Mouse (Mus musculus) CH12.LX (cell line): ENCODE measurements around the gene Psmg3. TPM values are rescaled to one million over a fixed set of nuclear protein-coding genes. Genes with fewer than 3 reads are reported as not detected.

Experiments
- DNase-seq: peaks from one replicate; pipeline ENCODE4 v3.0.0-alpha.2; 2013; ENCODE audit errors: extremely low read depth
- H3K27ac ChIP-seq: 2 replicates; pipeline ENCODE4 v1.5.1; 2012; ENCODE audit warnings: low read depth, mild to moderate bottlenecking, control low read depth, moderate library complexity; ENCODE audit not compliant: insufficient read depth
- H3K27me3 ChIP-seq: replicated peaks from 2 replicates; pipeline ENCODE3; 2012; ENCODE audit warnings: inconsistent platforms
- H3K36me3 ChIP-seq, 2 experiments: replicated peaks in 1 of 2; 2 replicates each; pipeline versions ENCODE3 to v1.6.1; 2012; ENCODE audit warnings: inconsistent platforms in 1 of 2, low read length in 1 of 2, mild to moderate bottlenecking in 1 of 2, mixed read lengths in 1 of 2, moderate library complexity in 1 of 2; ENCODE audit not compliant: control insufficient read depth in 1 of 2, insufficient read depth in 1 of 2
- H3K4me1 ChIP-seq, 2 experiments: 2 replicates each; pipeline ENCODE4 v1.6.1; 2012; ENCODE audit warnings: inconsistent platforms in 1 of 2, moderate library complexity in 1 of 2; ENCODE audit not compliant: insufficient read depth in 2 of 2, control insufficient read depth in 1 of 2
- H3K4me2 ChIP-seq: 2 replicates; pipeline ENCODE4 v1.6.1; 2012; ENCODE audit warnings: low read depth, mild to moderate bottlenecking, control low read depth; ENCODE audit not compliant: poor library complexity, insufficient read depth, severe bottlenecking
- H3K4me3 ChIP-seq, 3 experiments: fragments of 150-350 bp in 1 of 3; sonication (generic) in 1 of 3; replicated peaks in 1 of 3; 2 replicates each; pipeline versions ENCODE3 to v1.5.1; 2011 to 2012; ENCODE audit warnings: low read depth in 2 of 3, low read length in 2 of 3, mild to moderate bottlenecking in 2 of 3, moderate library complexity in 2 of 3, control low read depth in 1 of 3, improper control_type of control experiment in 1 of 3, inconsistent platforms in 1 of 3, mixed read lengths in 1 of 3; ENCODE audit not compliant: poor library complexity in 1 of 3
- H3K79me2 ChIP-seq: replicated peaks from 2 replicates; pipeline ENCODE4 v1.6.1; 2012; ENCODE audit warnings: mild to moderate bottlenecking, moderate library complexity; ENCODE audit not compliant: control insufficient read depth, poor library complexity, insufficient read depth, severe bottlenecking; ENCODE audit errors: extremely low read depth
- H3K9ac ChIP-seq: 2 replicates; pipeline ENCODE4 v1.6.1; 2012; ENCODE audit warnings: low read depth, mild to moderate bottlenecking, control low read depth, moderate library complexity; ENCODE audit not compliant: insufficient read depth
- H3K9me3 ChIP-seq: replicated peaks from 2 replicates; pipeline ENCODE3; 2012; ENCODE audit warnings: low read length, inconsistent platforms, mixed read lengths
- BHLHE40 ChIP-seq: IDR thresholded peaks from 2 replicates; pipeline ENCODE4 v1.6.1; 2011; ENCODE audit warnings: mild to moderate bottlenecking, low read depth, low read length, improper control_type of control experiment
- CTCF ChIP-seq, 2 experiments: IDR thresholded peaks in 1 of 2; conservative IDR thresholded peaks in 1 of 2; 2 replicates each; pipeline ENCODE4 v1.5.1; 2011 to 2012; ENCODE audit warnings: low read depth in 2 of 2, low read length in 2 of 2, improper control_type of control experiment in 1 of 2, inconsistent platforms in 1 of 2, mild to moderate bottlenecking in 1 of 2, moderate library complexity in 1 of 2
- ELF1 ChIP-seq: IDR thresholded peaks from 2 replicates; pipeline ENCODE4 v1.6.1; 2014; ENCODE audit warnings: low read depth, mild to moderate bottlenecking, inconsistent platforms, low read length, improper control_type of control experiment
- GABPA ChIP-seq: IDR thresholded peaks from 2 replicates; pipeline ENCODE4 v1.6.1; 2012; ENCODE audit warnings: low read depth, low read length, improper control_type of control experiment, inconsistent platforms; ENCODE audit not compliant: insufficient replicate concordance
- IRF4 ChIP-seq: IDR thresholded peaks from 2 replicates; pipeline ENCODE4 v1.6.1; 2014; ENCODE audit warnings: low read depth, mild to moderate bottlenecking, inconsistent platforms, low read length, improper control_type of control experiment
- JUN ChIP-seq: IDR thresholded peaks from 2 replicates; pipeline ENCODE4 v1.6.1; 2011; ENCODE audit warnings: low read depth, mild to moderate bottlenecking, low read length, improper control_type of control experiment, moderate library complexity; ENCODE audit not compliant: insufficient read depth
- MAX ChIP-seq: IDR thresholded peaks from 2 replicates; pipeline ENCODE4 v1.6.1; 2011; ENCODE audit warnings: low read length, improper control_type of control experiment
- MAZ ChIP-seq: IDR thresholded peaks from 2 replicates; pipeline ENCODE4 v1.6.1; 2012; ENCODE audit warnings: low read depth, mild to moderate bottlenecking, inconsistent platforms, low read length, improper control_type of control experiment, moderate library complexity
- NRF1 ChIP-seq: IDR thresholded peaks from 2 replicates; pipeline ENCODE4 v1.6.1; 2014; ENCODE audit warnings: low read depth, mild to moderate bottlenecking, inconsistent platforms, low read length, improper control_type of control experiment, moderate library complexity
- POLR2A ChIP-seq: IDR thresholded peaks from 2 replicates; pipeline ENCODE4 v1.6.1; 2011; ENCODE audit warnings: low read depth, mild to moderate bottlenecking, improper control_type of control experiment, low read length
- POLR2AphosphoS2 ChIP-seq: IDR thresholded peaks from 2 replicates; pipeline ENCODE4 v1.6.1; 2011; ENCODE audit warnings: low read depth, low read length, improper control_type of control experiment
- RAD21 ChIP-seq: IDR thresholded peaks from 2 replicates; pipeline ENCODE4 v1.6.1; 2011; ENCODE audit warnings: low read depth, mild to moderate bottlenecking, low read length, improper control_type of control experiment, moderate library complexity
- RCOR1 ChIP-seq: conservative IDR thresholded peaks from 2 replicates; pipeline ENCODE4 v1.6.1; 2012; ENCODE audit warnings: low read depth, mild to moderate bottlenecking, inconsistent platforms, low read length, improper control_type of control experiment
- TCF12 ChIP-seq: IDR thresholded peaks from 2 replicates; pipeline ENCODE4 v1.6.1; 2014; ENCODE audit warnings: low read depth, mild to moderate bottlenecking, inconsistent platforms, low read length, improper control_type of control experiment
- USF2 ChIP-seq: conservative IDR thresholded peaks from 2 replicates; pipeline ENCODE4 v1.6.1; 2011; ENCODE audit warnings: low read depth, low read length, improper control_type of control experiment
- ZKSCAN1 ChIP-seq: IDR thresholded peaks from 2 replicates; pipeline ENCODE4 v1.6.1; 2012; ENCODE audit warnings: low read depth, inconsistent platforms, low read length, improper control_type of control experiment, borderline replicate concordance
- dilution Hi-C: fragments of 300-500 bp; cut with MboI; formaldehyde crosslinking; loops from 2 replicates; pipeline ENCODE4 v1.14.3; 2020; ENCODE audit warnings: low sequenced_read_pairs; ENCODE audit not compliant: extremely low pct_unique_long_range_greater_than_20kb, extremely low pct_ligation_motif_present
- in situ Hi-C: fragments of 300-500 bp; cut with MboI; formaldehyde crosslinking; loops from 3 replicates; pipeline ENCODE4 v1.14.3; 2019; ENCODE audit warnings: low sequenced_read_pairs, low pct_ligation_motif_present, low pct_unique_long_range_greater_than_20kb, mixed read lengths
- polyA plus RNA-seq: library from polyadenylated mRNA; unstranded; fragments of >175 nt; gene quantifications from 2 replicates; pipeline ENCODE4 v1.2.1, GENCODE M21; 2012; ENCODE audit warnings: low read depth; ENCODE audit not compliant: insufficient read length
- total RNA-seq, 2 experiments: library from RNA; depleted of rRNA; stranded (reverse); fragments of 300-350 nt in 1 of 2; fragments of >200 nt in 1 of 2; gene quantifications; 2 replicates each; pipeline ENCODE4 v1.2.3; 2012 to 2014

Psmg3 gene
- total and polyA plus RNA-seq, 3 experiments: 43.5 to 101 (median 57.3) TPM

GRCm38 (mm10) chr5:139803601-139804102 is 23.0 kb downstream of the Psmg3 start:
- no peak overlapping the region for H3K4me3 ChIP-seq
- no peaks in the 10 kb centered on the region for H3K27me3 ChIP-seq
- in situ Hi-C loops: no loop called here
- H3K4me1 ChIP-seq: no peaks in the 10 kb centered on the region
- no peaks in the 10 kb centered on the region for H3K9me3 ChIP-seq
- peaks cover 29 to 41% of the 10 kb centered on the region in 2 experiments for H3K36me3 ChIP-seq
- dilution Hi-C loops: no loop called here
- DNase-seq: no peak
- H3K9ac ChIP-seq: no peak overlapping the region
- TF ChIP-seq BHLHE40 (0 out of 2 replicates have a peak, but pooled peaks have one; percentile 19), NRF1 (no peak), TCF12 (no peak), JUN (no peak), RAD21 (no peak), USF2 (no peak), RCOR1 (no peak), ELF1 (no peak), CTCF (conservative IDR thresholded peaks at IDR 0.05 in 1 of 2, IDR thresholded peaks at IDR 0.05 in 1 of 2; ENCODE audit: low read depth in 2 of 2, low read length in 2 of 2) (0 out of 4 replicates have a peak, but pooled peaks of 1 of the 2 experiments have one; percentile 42), IRF4 (no peak), GABPA (no peak), MAZ (no peak), ZKSCAN1 (no peak), POLR2A (no peak), POLR2AphosphoS2 (no peak)
- H3K79me2 ChIP-seq: no peaks in the 10 kb centered on the region
- no peak overlapping the region for H3K27ac ChIP-seq
- H3K4me2 ChIP-seq: no peak overlapping the region

GRCm38 (mm10) chr5:139803165-139803564 is 23.5 kb downstream of the Psmg3 start:
- DNase-seq: no peak
- H3K4me3 ChIP-seq: no peak overlapping the region
- H3K36me3 ChIP-seq: peaks cover 29 to 46% of the 10 kb centered on the region in 2 experiments

More at GRCm38 (mm10) chr5:139803165-139803564, 23.5 kb downstream of the Psmg3 start:
- in situ Hi-C loops (no loop called here), dilution Hi-C loops (no loop called here)
- Histone ChIP-seq H3K27ac (no peak overlapping the region), H3K4me2 (no peak overlapping the region), H3K9me3 (no peaks in the 10 kb centered on the region), H3K9ac (no peak overlapping the region), H3K79me2 (peaks cover under 1% of the 10 kb centered on the region; the same call in 1 of the 2 replicates), H3K4me1 (no peaks in the 10 kb centered on the region), H3K27me3 (no peaks in the 10 kb centered on the region)
- TF ChIP-seq MAX (no peak), POLR2AphosphoS2 (0 out of 2 replicates have a peak, but pooled peaks have one; percentile 33)
